Mouse (Mus musculus) E14TG2a.4 (cell line): ENCODE measurements around the gene Foxa3.

Source experiments
- H3K27me3 ChIP-seq: 2 replicates; pipeline ENCODE4 v1.6.1; 2014; ENCODE audit warnings: low read length, control low read depth; ENCODE audit not compliant: insufficient read depth
- H3K36me3 ChIP-seq: 2 replicates; pipeline ENCODE4 v1.6.1; 2014; ENCODE audit warnings: low read length, control low read depth; ENCODE audit not compliant: insufficient read depth
- H3K4me1 ChIP-seq: replicated peaks from 2 replicates; pipeline ENCODE4 v1.6.1; 2014; ENCODE audit warnings: low read depth, low read length, control low read depth
- H3K4me3 ChIP-seq: replicated peaks from 2 replicates; pipeline ENCODE4 v1.5.1; 2014; ENCODE audit warnings: mild to moderate bottlenecking, low read length
- H3K9me3 ChIP-seq: 2 replicates; pipeline ENCODE4 v1.6.1; 2014; ENCODE audit warnings: low read length, control low read depth
- CTCF ChIP-seq: conservative IDR thresholded peaks from 2 replicates; pipeline ENCODE4 v1.5.1; 2014; ENCODE audit warnings: low read length
- NANOG ChIP-seq: IDR thresholded peaks from 2 replicates; pipeline ENCODE4 v1.6.1; 2014; ENCODE audit warnings: borderline replicate concordance, low read length, mixed read lengths
- POU5F1 ChIP-seq: IDR thresholded peaks from 2 replicates; pipeline ENCODE4 v1.6.1; 2014; ENCODE audit warnings: low read length, borderline replicate concordance

Gene Foxa3

GRCm38 (mm10) chr7:19006476-19006875, 16.9 kb downstream of the Foxa3 start:
- Histone ChIP-seq H3K9me3 (no peaks in the 10 kb centered on the region), H3K4me3 (peak overlapping the region; percentile 90), H3K27me3 (0 out of 2 replicates have a peak, but pooled peaks cover 4% of the 10 kb centered on the region), H3K36me3 (peaks cover 27% of the 10 kb centered on the region), H3K4me1 (peaks cover 51% of the 10 kb centered on the region)
- TF ChIP-seq NANOG (no peak), CTCF (peak; percentile 95)

- H3K36me3 ChIP-seq: peaks cover 27% of the 10 kb centered on the region
- peak overlapping the region; percentile 90 for H3K4me3 ChIP-seq
- H3K4me1 ChIP-seq: peaks cover 59% of the 10 kb centered on the region
- H3K27me3 ChIP-seq: 0 out of 2 replicates have a peak, but pooled peaks cover 2% of the 10 kb centered on the region
- H3K9me3 ChIP-seq: no peaks in the 10 kb centered on the region
- no peak for TF ChIP-seq CTCF
- TF ChIP-seq POU5F1: no peak
- no peak for TF ChIP-seq NANOG
Observed at GRCm38 (mm10) chr7:19005417-19006121, 17.8 kb downstream of the Foxa3 start.

GRCm38 (mm10) chr7:19004631-19005079, 18.7 kb downstream of the Foxa3 start:
- TF ChIP-seq CTCF: no peak
- no peak for TF ChIP-seq POU5F1
- no peak for TF ChIP-seq NANOG
- Histone ChIP-seq H3K9me3 (no peaks in the 10 kb centered on the region), H3K4me3 (peak overlapping the region; percentile 90), H3K4me1 (peaks cover 66% of the 10 kb centered on the region), H3K36me3 (peaks cover 27% of the 10 kb centered on the region), H3K27me3 (no peaks in the 10 kb centered on the region)

GRCm38 (mm10) chr7:19003902-19004630, 19.3 kb downstream of the Foxa3 start, which contains the start of gene Irf2bp1:
TSS of gene Irf2bp1 (plus strand) at chr7:19004044.
- H3K27me3 ChIP-seq: no peaks in the 10 kb centered on the region
- H3K36me3 ChIP-seq: peaks cover 27% of the 10 kb centered on the region
- TF ChIP-seq NANOG (no peak), CTCF (no peak), POU5F1 (no peak)
- peaks cover 72% of the 10 kb centered on the region for H3K4me1 ChIP-seq
- H3K4me3 ChIP-seq: peak within 1 kb of the TSS; percentile 90
- no peaks in the 10 kb centered on the region for H3K9me3 ChIP-seq

- Histone ChIP-seq H3K4me1 (peaks cover 77% of the 10 kb centered on the region), H3K9me3 (no peaks in the 10 kb centered on the region), H3K36me3 (peaks cover 27% of the 10 kb centered on the region), H3K4me3 (peak overlapping the region; percentile 90), H3K27me3 (no peaks in the 10 kb centered on the region)
- TF ChIP-seq CTCF (no peak), NANOG (no peak), POU5F1 (no peak)
Observed at GRCm38 (mm10) chr7:19002848-19003498, 20.4 kb downstream of the Foxa3 start.

GRCm38 (mm10) chr7:19002115-19002514, 21.2 kb downstream of the Foxa3 start:
- H3K4me3 ChIP-seq: peak overlapping the region; percentile 90
- no peaks in the 10 kb centered on the region for H3K9me3 ChIP-seq
- H3K36me3 ChIP-seq: peaks cover 29% of the 10 kb centered on the region
- peaks cover 68% of the 10 kb centered on the region for H3K4me1 ChIP-seq
- TF ChIP-seq NANOG (no peak), CTCF (no peak), POU5F1 (no peak)
- no peaks in the 10 kb centered on the region for H3K27me3 ChIP-seq

GRCm38 (mm10) chr7:19001807-19002085, 21.6 kb downstream of the Foxa3 start:
- peak overlapping the region; percentile 78 for H3K4me3 ChIP-seq
- H3K9me3 ChIP-seq: no peaks in the 10 kb centered on the region
- H3K4me1 ChIP-seq: peaks cover 64% of the 10 kb centered on the region
- peaks cover 26% of the 10 kb centered on the region for H3K36me3 ChIP-seq
- H3K27me3 ChIP-seq: no peaks in the 10 kb centered on the region
- TF ChIP-seq POU5F1: no peak
- no peak for TF ChIP-seq CTCF
- TF ChIP-seq NANOG: no peak

GRCm38 (mm10) chr7:19001066-19001806, 22.1 kb downstream of the Foxa3 start:
- H3K27me3 ChIP-seq: no peaks in the 10 kb centered on the region
- H3K36me3 ChIP-seq: peaks cover 28% of the 10 kb centered on the region
- TF ChIP-seq POU5F1: no peak
- H3K4me3 ChIP-seq: peak overlapping the region; percentile 78
- H3K9me3 ChIP-seq: no peaks in the 10 kb centered on the region
- H3K4me1 ChIP-seq: peaks cover 60% of the 10 kb centered on the region
